Mouse (Mus musculus): ENCODE data around the gene Hoxa6.

Gene Hoxa6

GRCm38 (mm10) chr6:52213119-52213986 is 4.8 kb upstream of the Hoxa6 start, which contains the start of the genes Hoxa3 and Gm28308:
Gene Hoxa3, minus strand, starts transcription at chr6:52213336.
Gene Gm28308, minus strand, starts transcription at chr6:52213339.
- peak; percentile 89 for DNase-seq

DNA sequence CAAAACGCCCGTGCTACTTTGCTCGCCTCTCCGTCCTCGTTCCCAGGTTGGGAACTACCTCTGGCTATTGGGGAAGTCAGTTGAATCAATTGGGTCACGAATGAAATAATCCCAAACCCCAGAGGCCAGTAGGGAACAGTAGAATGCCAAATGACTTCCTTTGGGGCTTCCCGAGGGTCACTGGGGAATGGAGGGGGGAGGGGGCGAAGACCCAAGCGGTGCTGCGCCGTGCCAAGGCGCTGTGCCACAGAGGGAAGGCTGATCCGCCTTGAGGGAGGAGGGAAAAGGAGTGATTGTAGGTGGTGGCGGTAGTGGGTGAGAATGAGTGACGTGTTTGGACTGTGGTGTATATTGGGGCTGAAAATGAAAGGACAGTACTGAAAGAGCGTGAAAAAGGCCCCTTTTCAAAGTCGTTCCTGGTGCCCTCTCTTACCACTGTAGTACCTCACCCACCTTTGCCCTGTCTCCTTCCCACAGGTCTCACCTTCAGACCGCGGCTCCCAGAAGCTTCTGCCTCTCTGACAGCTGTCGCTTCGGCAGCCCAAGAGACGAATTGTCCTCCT is 4.1 kb upstream of the Hoxa6 start:
- DNase-seq = peak; percentile 81

- DNase-seq = no peak
Measured at GRCm38 (mm10) chr6:52211961-52212360, 3.4 kb upstream of the Hoxa6 start.

- DNase-seq = peak; percentile 91
Measured at GRCm38 (mm10) chr6:52211170-52211935, 2.8 kb upstream of the Hoxa6 start.

GRCm38 (mm10) chr6:52209685-52210046 is 1.1 kb upstream of the Hoxa6 start:
- DNase-seq = peak; percentile 49

- DNase-seq = no peak
Measured at GRCm38 (mm10) chr6:52208868-52209684, 554 bp upstream of the Hoxa6 start.

- DNase-seq = no peak
Measured at GRCm38 (mm10) chr6:52207684-52207976, 892 bp downstream of the Hoxa6 start.

GRCm38 (mm10) chr6:52206882-52207683 is 1.4 kb downstream of the Hoxa6 start:
- DNase-seq = peak; percentile 13

DNA sequence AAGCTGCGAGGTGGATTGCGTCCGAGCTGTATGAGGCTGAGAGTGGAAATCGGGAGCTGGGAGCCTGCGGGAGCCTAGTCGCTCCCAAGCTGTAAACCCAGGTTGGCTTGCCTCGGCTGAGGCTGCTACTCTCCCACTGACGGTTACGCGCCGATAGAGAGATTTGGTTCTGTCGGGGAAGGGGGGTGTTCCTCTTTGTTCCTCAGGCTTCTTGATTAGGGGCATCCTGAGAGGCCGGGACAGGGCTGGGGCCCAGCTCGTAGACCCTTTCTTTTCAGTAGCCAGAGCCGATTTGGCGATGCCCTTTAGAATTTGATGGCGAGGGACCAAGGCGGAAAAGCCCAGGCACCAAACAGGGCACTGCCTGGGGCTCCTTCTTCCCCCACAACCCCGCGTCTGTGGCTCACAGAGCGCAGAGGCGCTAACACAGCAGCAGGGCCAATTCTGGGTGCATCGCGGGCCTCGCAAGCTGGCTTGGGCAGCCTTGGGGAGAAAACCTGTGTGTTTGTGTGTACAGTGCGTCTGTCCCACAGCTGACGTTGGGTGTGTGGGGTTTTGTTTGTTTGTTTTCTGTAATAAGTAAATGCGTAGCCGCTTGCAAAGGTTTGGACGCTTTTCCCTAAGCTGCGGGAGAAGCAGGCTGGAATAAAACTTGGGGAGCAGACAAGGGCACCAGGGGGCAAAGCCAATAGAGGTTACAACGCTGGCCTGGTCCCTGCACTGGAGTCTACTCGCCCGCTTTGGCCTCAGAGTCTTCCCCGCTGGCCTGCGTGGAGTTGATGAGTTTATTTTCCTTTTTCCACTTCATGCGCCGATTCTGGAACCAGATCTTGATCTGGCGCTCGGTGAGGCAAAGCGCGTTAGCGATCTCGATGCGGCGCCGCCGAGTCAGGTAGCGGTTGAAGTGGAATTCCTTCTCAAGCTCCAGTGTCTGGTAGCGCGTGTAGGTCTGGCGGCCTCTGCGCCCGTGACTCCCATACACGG is 2.6 kb downstream of the Hoxa6 start:
- peak; percentile 33 for DNase-seq

GRCm38 (mm10) chr6:52205221-52205620 is 3.3 kb downstream of the Hoxa6 start:
- peak; percentile 32 for DNase-seq

DNA sequence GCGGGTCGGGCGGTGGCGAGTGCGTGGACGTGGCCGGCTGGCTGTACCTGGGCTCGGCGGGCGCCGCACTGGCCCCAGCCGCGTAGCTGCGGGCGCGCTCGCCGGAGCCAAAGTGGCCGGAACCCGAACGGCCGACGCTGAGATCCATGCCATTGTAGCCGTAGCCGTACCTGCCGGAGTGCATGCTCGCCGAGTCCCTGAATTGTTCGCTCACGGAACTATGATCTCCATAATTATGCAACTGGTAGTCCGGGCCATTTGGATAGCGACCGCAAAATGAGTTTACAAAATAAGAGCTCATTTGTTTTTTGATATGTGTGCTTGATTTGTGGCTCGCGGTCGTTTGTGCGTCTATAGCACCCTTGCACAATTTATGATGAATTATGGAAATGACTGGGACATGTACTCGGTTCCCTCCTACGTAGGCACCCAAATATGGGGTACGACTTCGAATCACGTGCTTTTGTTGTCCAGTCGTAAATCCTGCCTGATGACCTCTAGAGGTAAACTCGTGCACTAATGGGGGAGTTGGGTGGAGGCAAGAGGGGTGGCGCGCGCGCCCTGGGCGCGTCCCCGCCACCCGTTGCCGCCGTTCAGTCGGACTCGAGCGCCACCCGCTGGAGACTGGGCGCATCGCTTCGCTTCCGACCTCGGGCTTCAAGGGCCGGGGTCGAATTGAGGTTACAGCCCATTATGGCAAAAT is 4.3 kb downstream of the Hoxa6 start, which contains the start of gene Hoxa5:
TSS of gene Hoxa5 (minus strand) at position 538 of the 703 bp plus-strand sequence.
- DNase-seq = peak; percentile 92

DNA sequence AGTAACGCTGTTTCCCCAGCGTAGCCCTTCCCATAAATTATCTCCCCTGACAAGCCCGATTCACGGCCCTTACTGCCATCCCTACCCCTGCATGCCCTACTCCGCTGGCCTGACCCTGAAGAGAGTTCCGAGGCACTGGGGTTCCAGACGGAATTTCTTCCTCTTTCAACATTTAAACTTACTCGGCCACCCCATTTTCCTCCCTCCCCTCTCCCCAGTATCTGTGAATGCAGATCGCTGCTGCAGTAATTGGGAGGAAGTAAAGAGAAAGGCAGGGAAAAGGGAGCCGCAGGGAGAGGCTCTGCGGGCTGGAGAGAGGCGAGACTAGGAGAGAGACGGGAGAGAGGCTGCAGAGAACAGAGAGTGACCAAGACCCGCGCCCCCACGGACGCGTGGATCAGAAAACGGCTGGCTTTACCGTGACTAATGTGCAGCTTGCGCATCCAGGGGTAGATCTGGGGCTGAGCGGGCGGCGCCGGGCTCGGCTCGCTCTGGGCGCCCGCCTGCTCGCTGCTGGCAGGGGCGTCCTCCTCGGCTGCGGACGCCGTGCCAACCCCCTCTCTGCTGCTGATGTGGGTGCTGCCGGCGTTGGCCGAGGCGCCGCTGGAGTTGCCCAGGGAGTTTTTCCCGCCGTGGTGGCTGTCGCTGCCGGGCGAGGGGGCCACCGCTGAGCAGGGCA is 5.0 kb downstream of the Hoxa6 start:
- DNase-seq = peak; percentile 71

DNA sequence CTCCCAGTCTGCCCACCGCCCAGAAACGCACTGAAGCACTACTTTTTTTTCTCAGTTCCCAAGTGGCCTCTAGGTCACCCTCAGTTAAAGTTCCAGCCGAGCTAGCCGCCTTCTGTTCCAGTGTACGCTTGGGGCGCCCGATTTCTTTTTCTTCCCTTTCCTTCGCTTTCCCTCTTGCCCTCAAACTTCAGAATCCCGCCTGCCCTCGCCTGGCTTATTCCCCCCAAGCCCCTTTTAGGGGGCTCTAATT is 5.5 kb downstream of the Hoxa6 start:
- no peak for DNase-seq

- peak; percentile 43 for DNase-seq
Measured at GRCm38 (mm10) chr6:52202362-52203120, 6.0 kb downstream of the Hoxa6 start.

GRCm38 (mm10) chr6:52201269-52201668 is 7.3 kb downstream of the Hoxa6 start:
- no peak for DNase-seq

GRCm38 (mm10) chr6:52200751-52201250 is 7.7 kb downstream of the Hoxa6 start:
- no peak for DNase-seq

GRCm38 (mm10) chr6:52200073-52200750 is 8.3 kb downstream of the Hoxa6 start:
- DNase-seq = peak; percentile 21

GRCm38 (mm10) chr6:52197271-52197670 is 11.3 kb downstream of the Hoxa6 start:
- peak; percentile 67 for DNase-seq
